Mouse (Mus musculus) activated CD4-positive, CD25-positive, alpha-beta regulatory T cell (primary cell): ENCODE measurements around the gene Samd10. TPM values are rescaled to one million over a fixed set of nuclear protein-coding genes. Genes with fewer than 3 reads are reported as not detected.

Experiments used
- polyA plus RNA-seq, 2 experiments: library from polyadenylated mRNA; unstranded; fragments of 100-300 nt; shearing (Covaris generic); gene quantifications; one replicate each; pipeline ENCODE4 v1.2.1; 2017

Gene Samd10
- 10 to 100 TPM; 34.7 to 35.0 TPM for polyA plus RNA-seq

DNA sequence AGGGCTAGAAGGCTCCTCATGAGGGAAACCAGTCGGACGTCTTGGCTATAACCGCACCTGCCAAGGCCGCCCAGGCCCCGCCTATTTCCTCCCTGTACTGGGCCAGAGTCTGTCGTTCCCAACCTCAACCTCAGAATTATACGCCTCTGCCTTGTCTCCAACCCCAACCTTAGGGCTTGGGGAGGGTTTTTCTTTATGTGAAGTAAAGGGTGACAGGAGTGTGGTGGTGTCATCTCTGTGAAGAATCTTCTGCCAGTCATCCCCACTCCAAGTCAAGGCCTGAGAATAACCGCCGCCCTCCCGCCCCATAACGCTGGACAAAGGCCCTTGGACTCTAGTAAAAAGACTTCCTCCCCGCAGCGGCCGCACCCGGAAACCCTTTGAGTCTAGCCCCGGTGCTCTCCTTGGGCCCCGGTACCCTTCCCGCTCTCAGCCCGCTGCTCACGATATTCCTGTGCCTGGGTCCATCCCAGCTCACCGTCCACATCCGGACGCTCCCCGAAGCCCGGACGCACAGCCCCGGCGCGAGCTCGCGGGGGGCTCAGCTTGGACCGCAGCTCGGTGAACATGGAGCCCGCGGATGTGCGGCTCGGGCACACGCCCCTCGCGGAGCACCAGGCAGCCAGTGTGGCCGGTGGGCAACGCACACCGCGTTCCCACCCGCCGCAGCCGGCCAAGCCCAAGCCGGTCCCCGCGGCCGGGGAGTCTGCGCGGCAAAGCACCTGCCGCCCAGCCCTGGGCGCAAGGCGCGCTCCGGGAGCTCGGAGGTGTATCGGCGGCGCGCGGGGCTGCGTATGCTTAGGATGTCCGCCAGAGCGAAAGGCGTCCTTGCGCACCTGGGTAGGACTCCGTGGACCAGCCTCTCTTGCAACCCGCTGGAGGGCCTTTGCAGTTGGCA lies at the start of gene Samd10:
Samd10 (minus strand) TSS at position 759 of the 898 bp plus-strand sequence.

DNA sequence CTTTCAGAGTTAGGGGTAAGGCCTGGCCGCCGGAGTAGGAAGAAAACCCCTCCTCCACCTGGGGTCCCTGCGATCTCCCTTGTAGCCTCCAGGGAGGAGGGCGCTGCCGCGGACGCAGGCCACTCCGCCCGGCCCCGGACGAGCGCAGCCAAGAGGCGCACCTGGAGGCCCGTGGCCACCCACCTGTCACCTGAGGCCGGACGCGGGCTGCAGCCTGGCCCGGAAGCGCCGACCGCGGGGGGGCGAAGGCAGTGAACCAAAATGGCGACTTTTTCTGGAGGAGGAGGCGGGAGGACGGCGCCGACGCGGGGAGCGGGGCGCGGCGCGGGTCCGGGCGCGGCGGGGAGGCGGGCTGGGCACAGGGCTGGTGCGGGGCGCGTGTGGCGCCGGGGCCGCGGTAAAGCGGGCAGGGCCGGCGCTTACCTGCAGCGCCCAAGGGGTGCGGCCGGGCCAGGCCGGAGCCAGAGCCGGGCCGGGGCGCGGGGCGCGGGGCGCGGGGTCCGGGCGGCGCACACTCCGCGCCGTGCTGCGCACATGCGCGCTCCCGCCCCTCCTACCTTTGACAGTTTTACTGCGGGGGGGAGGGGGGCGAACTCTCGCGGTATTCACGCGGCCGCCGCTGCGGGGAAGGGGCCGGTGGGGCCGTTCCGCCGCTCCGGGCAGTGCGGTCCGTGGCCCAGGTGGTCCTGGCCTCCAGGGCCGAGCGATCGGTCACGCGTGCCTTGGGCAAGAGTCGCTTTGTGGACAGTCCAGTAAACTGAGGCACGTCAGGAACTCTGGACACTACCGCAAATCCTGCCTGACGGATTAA lies 6.6 kb downstream of the Samd10 start, which contains the start of gene Zfp512b:
Zfp512b (minus strand) TSS at position 573 of the 811 bp plus-strand sequence.

DNA sequence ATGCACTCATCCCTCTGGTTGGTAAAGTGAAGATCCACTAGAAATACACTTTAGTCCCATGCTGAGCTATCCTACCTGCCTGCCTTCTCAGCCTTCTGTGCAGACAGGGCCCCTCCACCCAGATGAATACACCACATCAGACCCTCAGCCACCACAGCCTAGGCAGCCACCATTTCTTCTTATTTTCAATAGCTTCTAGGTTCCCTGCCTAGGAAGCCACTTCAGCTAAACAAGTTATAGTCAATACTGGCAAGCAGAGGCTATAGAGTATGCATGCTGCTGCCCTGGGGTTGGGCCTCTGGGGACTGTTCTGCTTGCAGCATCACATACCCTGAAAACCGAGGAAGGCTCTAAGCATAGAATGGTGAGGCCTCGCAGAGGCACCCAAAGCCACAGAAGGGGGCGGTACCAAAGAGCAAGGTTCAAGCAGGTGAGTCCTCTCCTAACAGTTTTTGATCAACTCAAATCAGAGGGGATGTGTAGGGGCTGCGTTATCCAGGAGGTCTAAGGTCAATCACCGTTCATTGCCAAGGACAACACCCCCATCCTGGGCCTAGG lies 7.4 kb downstream of the Samd10 start, which contains the start of gene Prpf6:
Prpf6 (plus strand) TSS at position 341 of the 558 bp plus-strand sequence.

DNA sequence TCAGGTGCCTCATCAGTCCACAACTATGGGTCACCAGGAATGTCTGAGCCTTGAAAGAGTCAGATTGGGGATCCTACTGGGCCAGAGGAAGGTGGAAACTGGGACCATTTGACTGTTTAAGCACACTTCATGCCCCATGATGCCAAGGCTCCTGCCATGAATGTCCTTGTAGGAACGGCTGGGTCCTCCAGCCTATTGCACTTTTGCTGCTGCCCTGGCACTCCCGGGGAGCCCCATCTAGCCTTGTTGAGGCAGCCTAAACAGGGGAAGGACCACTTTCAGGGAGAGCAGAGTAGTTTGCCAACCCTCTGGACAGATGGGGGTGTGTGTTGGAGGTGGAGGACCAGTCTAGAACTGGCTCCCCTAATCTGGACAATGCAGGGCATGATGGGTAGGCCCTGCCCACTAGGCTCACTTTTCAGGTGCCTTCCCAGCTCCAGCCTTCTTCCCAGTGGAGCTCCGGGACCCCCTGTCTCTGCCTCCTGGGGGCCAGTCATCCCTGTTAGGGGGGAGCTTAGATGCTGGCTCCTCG lies 14.5 kb downstream of the Samd10 start, which contains the start of gene Uckl1:
Uckl1 (minus strand) TSS at position 482 of the 532 bp plus-strand sequence.

Other genes starting within 250 kb of the Samd10 start
- gene Zgpat, start 234.3 kb downstream of the Samd10 start, polyA plus RNA-seq: 10 to 100 TPM; 65.8 to 79.5 TPM
- 100 to 1,000 TPM; 119 TPM for gene Arfrp1, start 233.8 kb downstream of the Samd10 start, polyA plus RNA-seq
- 100 to 1,000 TPM; 372 to 468 TPM for gene Lime1, start 219.1 kb downstream of the Samd10 start, polyA plus RNA-seq
- gene Zbtb46, start 139.8 kb downstream of the Samd10 start, polyA plus RNA-seq: 1 to 10 TPM in 1 of 2 experiments, under 1 TPM in 1; 0.96 to 2.5 TPM
- gene Abhd16b, start 106.0 kb downstream of the Samd10 start, polyA plus RNA-seq: not detected
- 10 to 100 TPM; 79.5 to 90.4 TPM for gene Tpd52l2, start 102.1 kb downstream of the Samd10 start, polyA plus RNA-seq
- gene Dnajc5, start 78.7 kb downstream of the Samd10 start, polyA plus RNA-seq: 10 to 100 TPM; 76.2 to 92.8 TPM
- 100 to 1,000 TPM; 152 to 161 TPM for gene Uckl1, start 14.3 kb downstream of the Samd10 start, polyA plus RNA-seq
- gene Prpf6, start 7.3 kb downstream of the Samd10 start, polyA plus RNA-seq: 10 to 100 TPM; 65.7 to 76.5 TPM
- 10 to 100 TPM; 23.0 to 42.6 TPM for gene Zfp512b, start 6.4 kb downstream of the Samd10 start, polyA plus RNA-seq
- not detected for gene Gm29797, start 57.8 kb upstream of the Samd10 start, polyA plus RNA-seq
- gene Sox18, start 72.4 kb upstream of the Samd10 start, polyA plus RNA-seq: under 1 TPM in 1 of 2 experiments, not detected in 1; 0.11 TPM
- 10 to 100 TPM; 14.5 to 20.1 TPM for gene Tcea2, start 81.1 kb upstream of the Samd10 start, polyA plus RNA-seq
- gene Rgs19, start 94.8 kb upstream of the Samd10 start, polyA plus RNA-seq: 100 to 1,000 TPM; 219 to 223 TPM
- not detected for gene Lkaaear1, start 99.2 kb upstream of the Samd10 start, polyA plus RNA-seq
- gene Oprl1, start 115.8 kb upstream of the Samd10 start, polyA plus RNA-seq: under 1 TPM; 0.25 to 0.63 TPM
- under 1 TPM in 1 of 2 experiments, not detected in 1; 0.20 TPM for gene Myt1, start 164.1 kb upstream of the Samd10 start, polyA plus RNA-seq
- 10 to 100 TPM; 54.4 to 60.6 TPM for gene Pcmtd2, start 238.6 kb upstream of the Samd10 start, polyA plus RNA-seq